ENCODE assay signal across 11 mouse cellular contexts in genomic region chr2:30618487-30619248, GRCm38 (mm10). TPM values are rescaled to one million over a fixed set of nuclear protein-coding genes. Genes with fewer than 3 reads are reported as not detected.
A peak's percentile ranks its signal among the peaks of the same experiment; 100 is the strongest.
DNase-seq lines count a peak whose midpoint lies in the region; ATAC-seq and TF ChIP-seq lines count a peak whose summit lies in the region.
"Had no signal": no experiment of that assay in that cellular context is flagged by ENCODE, and none has a peak within 500 bp of the region (broad histone marks: within the 10 kb centered on the region; RNA-seq: fewer than 3 reads in every experiment).

No protein-coding gene starts in this region.

- no peaks in the 10 kb centered on the region for H3K9me3 ChIP-seq in midbrain, embryonic 14.5 days (ENCODE audit: control insufficient read depth, low read length)
- H3K9me3 ChIP-seq in midbrain, embryonic 11.5 days (ENCODE audit: control insufficient read depth, low read length), result no peaks in the 10 kb centered on the region
- no peaks in the 10 kb centered on the region for H3K9me3 ChIP-seq in limb, embryonic 14.5 days (ENCODE audit: control insufficient read depth, low read length)

- peaks cover 12% of the 10 kb centered on the region for H3K4me1 ChIP-seq in midbrain, embryonic 14.5 days (ENCODE audit: control insufficient read depth, insufficient read depth, low read length)
- H3K4me1 ChIP-seq in midbrain, embryonic 11.5 days (ENCODE audit: control insufficient read depth, insufficient read depth, low read length), result peaks cover 11% of the 10 kb centered on the region
- peaks cover 23% of the 10 kb centered on the region for H3K4me1 ChIP-seq in limb, embryonic 14.5 days (ENCODE audit: control insufficient read depth, insufficient read depth, low read length)
- H3K4me1 ChIP-seq in small intestine, adult 2 months (ENCODE audit: control insufficient read depth, insufficient read depth, insufficient read length, low read length), result peaks cover 4% of the 10 kb centered on the region

- no peaks in the 10 kb centered on the region for H3K36me3 ChIP-seq in midbrain, embryonic 14.5 days (ENCODE audit: control insufficient read depth, insufficient read depth, low read length)
- no peaks in the 10 kb centered on the region for H3K36me3 ChIP-seq in midbrain, embryonic 11.5 days (ENCODE audit: control insufficient read depth, insufficient read depth, low read length)
- no peaks in the 10 kb centered on the region for H3K36me3 ChIP-seq in limb, embryonic 14.5 days (ENCODE audit: control insufficient read depth, insufficient read depth, low read length)
- no peaks in the 10 kb centered on the region for H3K36me3 ChIP-seq in small intestine, adult 2 months (ENCODE audit: control insufficient read depth, insufficient read depth, low read length)

- H3K4me3 ChIP-seq in midbrain, embryonic 14.5 days (replicated peaks; ENCODE audit: low read depth, low read length), result no peak overlapping the region
- no peak overlapping the region for H3K4me3 ChIP-seq in midbrain, embryonic 11.5 days (ENCODE audit: low read depth, low read length)
- no peak overlapping the region for H3K4me3 ChIP-seq in limb, embryonic 14.5 days (replicated peaks; ENCODE audit: low read length)
- no peak overlapping the region for H3K4me3 ChIP-seq in small intestine, adult 2 months (ENCODE audit: low read depth, low read length)
- H3K4me3 ChIP-seq: left cerebral cortex, adult 2 months had no signal

- no peak for TF ChIP-seq CTCF in small intestine, adult 2 months (IDR thresholded peaks at IDR 0.05; ENCODE audit: extremely low read depth, insufficient read length, insufficient replicate concordance, low read depth, low read length)

- TF ChIP-seq POLR2A in limb, embryonic 14.5 days (IDR thresholded peaks at IDR 0.05; ENCODE audit: borderline replicate concordance, extremely low read depth, insufficient read depth, insufficient read length), result no peak
- TF ChIP-seq POLR2A in small intestine, adult 2 months (IDR thresholded peaks at IDR 0.05; ENCODE audit: low read depth, low read length), result no peak

- no peak for DNase-seq in midbrain, embryonic 14.5 days
- DNase-seq in midbrain, embryonic 11.5 days (ENCODE audit: low spot score, missing footprints), result no peak
- DNase-seq in heart, postnatal 4 days, result peak; percentile 43
- no peak for DNase-seq in limb, embryonic 14.5 days (ENCODE audit: low spot score)
- DNase-seq in thymus, postnatal 14 days, result no peak
- DNase-seq in cerebellum, adult 9-11 months, result no peak
- DNase-seq: cerebellum, adult 18-20 months; right cerebral cortex, adult 18-20 months had no signal

- 0 out of 2 replicates have a peak overlapping the region, but pooled peaks have one; percentile 10 for H3K27ac ChIP-seq in midbrain, embryonic 14.5 days (replicated peaks; ENCODE audit: low read depth, low read length)
- H3K27ac ChIP-seq in midbrain, embryonic 11.5 days (ENCODE audit: low read depth, low read length), result no peak overlapping the region
- H3K27ac ChIP-seq in limb, embryonic 14.5 days (replicated peaks; ENCODE audit: low read depth, low read length), result peak overlapping the region; percentile 44
- 0 out of 2 replicates have a peak overlapping the region, but pooled peaks have one; percentile 5 for H3K27ac ChIP-seq in small intestine, adult 2 months (ENCODE audit: insufficient read depth, low read depth, low read length)
- H3K27ac ChIP-seq: left cerebral cortex, adult 2 months had no signal

- 85% methylated on average over 6 of the region's 6 CpGs for WGBS in midbrain, embryonic 14.5 days
- whole genome bisulfite sequencing in midbrain, embryonic 11.5 days, result 82% methylated on average over 6 of the region's 6 CpGs
- WGBS in limb, embryonic 14.5 days, result 49% methylated on average over 6 of the region's 6 CpGs
- WGBS in small intestine, adult 2 months, result 23% methylated on average over 6 of the region's 6 CpGs

- no peak overlapping the region for H3K4me2 ChIP-seq in midbrain, embryonic 14.5 days (ENCODE audit: low read length)
- no peak overlapping the region for H3K4me2 ChIP-seq in midbrain, embryonic 11.5 days
- H3K4me2 ChIP-seq in limb, embryonic 14.5 days (replicated peaks; ENCODE audit: low read depth, low read length, severe bottlenecking), result no peak overlapping the region

- ATAC-seq in midbrain, embryonic 14.5 days (ENCODE audit: low FRiP score, low TSS enrichment), result no peak
- no peak for ATAC-seq in midbrain, embryonic 11.5 days (ENCODE audit: low FRiP score)
- no peak for ATAC-seq in limb, embryonic 14.5 days (ENCODE audit: low FRiP score, low read depth)
- no peak for ATAC-seq in erythroblast, adult 5-6 weeks (replicated peaks; ENCODE audit: low FRiP score, poor library complexity, severe bottlenecking)

- no peak overlapping the region for H3K9ac ChIP-seq in midbrain, embryonic 14.5 days (replicated peaks; ENCODE audit: low read length)
- H3K9ac ChIP-seq in midbrain, embryonic 11.5 days (ENCODE audit: low read length), result no peak overlapping the region
- no peak overlapping the region for H3K9ac ChIP-seq in limb, embryonic 14.5 days (ENCODE audit: low read depth, low read length, severe bottlenecking)

- no peaks in the 10 kb centered on the region for H3K27me3 ChIP-seq in midbrain, embryonic 14.5 days (ENCODE audit: control insufficient read depth, insufficient read depth, low read length)
- H3K27me3 ChIP-seq in midbrain, embryonic 11.5 days (ENCODE audit: control insufficient read depth, insufficient read depth, low read length), result no peaks in the 10 kb centered on the region
- H3K27me3 ChIP-seq in limb, embryonic 14.5 days (ENCODE audit: control insufficient read depth, insufficient read depth, low read length), result no peaks in the 10 kb centered on the region
- no peaks in the 10 kb centered on the region for H3K27me3 ChIP-seq in small intestine, adult 2 months (ENCODE audit: control insufficient read depth, insufficient read depth, low read length)

RNA-seq across cellular contexts. Expression of gene Cstad, which starts 23.8 kb away (rescaled TPM):
- polyA plus RNA-seq in midbrain, embryonic 14.5 days (2014; fragmentation: Nextera tagmentation; extraction: Ambion mirVana), result 0.46 and 1.2 TPM in 2 replicates
- 0.21 and 0.74 TPM in 2 replicates for polyA plus RNA-seq in midbrain, embryonic 11.5 days (2014; fragmentation: Nextera tagmentation; extraction: Ambion mirVana)
- total RNA-seq in heart, postnatal 4 days (2021), result 1 to 10 TPM; 1.7 to 3.2 TPM
- polyA plus RNA-seq in limb, embryonic 14.5 days (2012; rRNA removed), result 1.2 and 1.3 TPM in 2 replicates
- polyA plus RNA-seq in limb, embryonic 14.5 days (2014; fragmentation: Nextera tagmentation; extraction: Ambion mirVana), result 2.2 and 3.1 TPM in 2 replicates
- polyA plus RNA-seq in small intestine, adult 2 months (2012; rRNA removed), result not detected in 2 replicates
- total RNA-seq in erythroblast, adult 5-6 weeks (2015; ENCODE audit: low replicate concordance), result not detected in 2 replicates
- not detected in 2 replicates for total RNA-seq in erythroblast, adult 5-6 weeks (2017; ENCODE audit: low replicate concordance)
